Mouse (Mus musculus): ENCODE results near the gene Sgf29.

- no peak for TF ChIP-seq GATA1 (IDR thresholded peaks at IDR 0.05; ENCODE audit: borderline replicate concordance, low read length)
- TF ChIP-seq FLI1 (IDR thresholded peaks at IDR 0.05; ENCODE audit: low read length) = no peak
These were observed 44.1 kb downstream of the Sgf29 start for GRCm38 (mm10) chr7:126693256-126693655.
